Mouse (Mus musculus) hindbrain, embryonic 11.5 days (tissue): ENCODE data around the gene Ppp6r3. TPM values are rescaled to one million over a fixed set of nuclear protein-coding genes. Genes with fewer than 3 reads are reported as not detected.

Experiments
- ATAC-seq: fragments of 200-750 bp; cut with Nextera tagmentation; 2 replicates; pipeline ENCODE4 v1.8.0; 2017; ENCODE audit warnings: mild to moderate bottlenecking, moderate TSS enrichment, moderate library complexity; ENCODE audit not compliant: low FRiP score
- DNase-seq: peaks from one replicate; pipeline ENCODE4 v3.0.0-alpha.2; 2015; ENCODE audit warnings: low spot score
- H3K27ac ChIP-seq: fragments of 300-500 bp; sonication (generic); 2 replicates; pipeline ENCODE4 v1.5.1; 2014; ENCODE audit warnings: mild to moderate bottlenecking, low read depth, low read length
- H3K27me3 ChIP-seq: fragments of 300-500 bp; sonication (generic); 2 replicates; pipeline ENCODE4 v1.6.1; 2014; ENCODE audit warnings: mild to moderate bottlenecking, low read length, moderate library complexity, mixed read lengths; ENCODE audit not compliant: control insufficient read depth, insufficient read depth
- H3K36me3 ChIP-seq: fragments of 300-500 bp; sonication (generic); 2 replicates; pipeline ENCODE4 v1.6.1; 2014; ENCODE audit warnings: mild to moderate bottlenecking, low read length, moderate library complexity, mixed read lengths; ENCODE audit not compliant: control insufficient read depth, insufficient read depth
- H3K4me1 ChIP-seq: fragments of 300-500 bp; sonication (generic); replicated peaks from 2 replicates; pipeline ENCODE4 v1.6.1; 2014; ENCODE audit warnings: low read length, mixed read lengths; ENCODE audit not compliant: control insufficient read depth, insufficient read depth
- H3K4me2 ChIP-seq: fragments of 300-500 bp; sonication (generic); replicated peaks from 2 replicates; pipeline ENCODE4 v1.6.1; 2014; ENCODE audit warnings: mild to moderate bottlenecking, low read depth, low read length
- H3K4me3 ChIP-seq: fragments of 300-500 bp; sonication (generic); 2 replicates; pipeline ENCODE4 v1.5.1; 2014; ENCODE audit warnings: low read depth, low read length
- H3K9ac ChIP-seq: fragments of 300-500 bp; sonication (generic); 2 replicates; pipeline ENCODE4 v1.6.1; 2014; ENCODE audit warnings: low read depth, low read length
- H3K9me3 ChIP-seq: fragments of 300-500 bp; sonication (generic); 2 replicates; pipeline ENCODE4 v1.6.1; 2016; ENCODE audit warnings: low read length; ENCODE audit not compliant: control insufficient read depth
- WGBS: fragments of 180-500 bp; shearing (Covaris S2); extraction: QIAGEN DNeasy Blood & Tissue Kit; methylation state at CpG from one replicate; pipeline ENCODE4 v1.1.7; 2014; 5-methylcytosine and 5-hydroxymethylcytosine counted together
- polyA plus RNA-seq: library from polyadenylated mRNA; unstranded; fragments of >200 nt; fragmentation: Nextera tagmentation; extraction: Ambion mirVana; gene quantifications from 2 replicates; pipeline ENCODE4 v1.2.1, GENCODE M21; 2014

The Ppp6r3 gene
- polyA plus RNA-seq, 1 experiment from 2014 or later: 74.8 TPM

DNA sequence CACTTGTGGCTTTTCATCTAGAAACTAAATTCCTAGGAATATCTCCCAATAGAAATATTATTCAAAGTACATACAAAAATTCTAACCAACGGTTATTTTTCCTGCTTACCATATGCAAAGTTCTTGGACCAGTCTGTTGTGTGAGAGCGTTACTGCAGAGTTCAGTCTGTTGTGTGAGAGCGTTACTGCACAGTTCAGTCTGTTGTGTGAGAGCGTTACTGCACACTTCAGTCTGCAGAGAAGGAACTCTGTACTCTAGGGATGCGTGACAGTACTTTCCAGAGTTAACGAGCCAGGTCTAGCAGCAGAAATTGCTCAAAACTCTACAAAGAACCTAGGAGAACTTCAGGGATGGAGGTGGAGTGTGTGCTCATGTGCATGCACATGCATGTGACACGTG lies 108.0 kb downstream of the Ppp6r3 start:
- 96% methylated on average over 7 of the region's 7 CpGs for WGBS
- no peaks in the 10 kb centered on the region for H3K27me3 ChIP-seq
- H3K4me3 ChIP-seq: no peak overlapping the region
- no peak for DNase-seq
- H3K4me2 ChIP-seq: no peak overlapping the region
- no peak overlapping the region for H3K9ac ChIP-seq
- no peaks in the 10 kb centered on the region for H3K4me1 ChIP-seq
- H3K27ac ChIP-seq: no peak overlapping the region
- peaks cover 31% of the 10 kb centered on the region for H3K36me3 ChIP-seq
- no peak for ATAC-seq
- H3K9me3 ChIP-seq: no peaks in the 10 kb centered on the region

DNA sequence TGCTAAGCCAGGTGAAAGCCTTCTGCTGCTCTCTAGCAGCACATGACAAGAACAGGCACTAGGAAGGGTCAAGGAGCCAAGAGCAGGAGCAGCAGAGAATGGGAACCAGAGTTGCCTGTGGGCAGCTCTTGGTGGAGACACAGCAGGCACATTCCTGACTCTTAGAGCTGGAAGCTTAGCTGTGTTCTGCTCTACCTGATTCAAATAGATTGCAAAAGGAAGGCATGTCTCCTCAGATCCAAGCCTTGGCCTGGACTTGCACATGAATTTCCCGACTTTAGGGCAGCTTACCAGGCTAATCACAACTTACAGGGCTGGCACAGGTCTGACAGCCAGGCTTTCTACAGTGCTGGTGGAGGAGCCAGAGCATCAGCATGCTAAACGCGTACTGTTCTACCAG lies 115.6 kb downstream of the Ppp6r3 start:
- H3K4me3 ChIP-seq: no peak overlapping the region
- DNase-seq (no peak), ATAC-seq (no peak)
- no peak overlapping the region for H3K27ac ChIP-seq
- no peaks in the 10 kb centered on the region for H3K9me3 ChIP-seq
- WGBS: 95% methylated on average over 3 of the region's 3 CpGs
- peaks cover 29% of the 10 kb centered on the region for H3K36me3 ChIP-seq
- H3K27me3 ChIP-seq: no peaks in the 10 kb centered on the region
- H3K4me1 ChIP-seq: no peaks in the 10 kb centered on the region
- H3K4me2 ChIP-seq: no peak overlapping the region
- H3K9ac ChIP-seq: no peak overlapping the region

DNA sequence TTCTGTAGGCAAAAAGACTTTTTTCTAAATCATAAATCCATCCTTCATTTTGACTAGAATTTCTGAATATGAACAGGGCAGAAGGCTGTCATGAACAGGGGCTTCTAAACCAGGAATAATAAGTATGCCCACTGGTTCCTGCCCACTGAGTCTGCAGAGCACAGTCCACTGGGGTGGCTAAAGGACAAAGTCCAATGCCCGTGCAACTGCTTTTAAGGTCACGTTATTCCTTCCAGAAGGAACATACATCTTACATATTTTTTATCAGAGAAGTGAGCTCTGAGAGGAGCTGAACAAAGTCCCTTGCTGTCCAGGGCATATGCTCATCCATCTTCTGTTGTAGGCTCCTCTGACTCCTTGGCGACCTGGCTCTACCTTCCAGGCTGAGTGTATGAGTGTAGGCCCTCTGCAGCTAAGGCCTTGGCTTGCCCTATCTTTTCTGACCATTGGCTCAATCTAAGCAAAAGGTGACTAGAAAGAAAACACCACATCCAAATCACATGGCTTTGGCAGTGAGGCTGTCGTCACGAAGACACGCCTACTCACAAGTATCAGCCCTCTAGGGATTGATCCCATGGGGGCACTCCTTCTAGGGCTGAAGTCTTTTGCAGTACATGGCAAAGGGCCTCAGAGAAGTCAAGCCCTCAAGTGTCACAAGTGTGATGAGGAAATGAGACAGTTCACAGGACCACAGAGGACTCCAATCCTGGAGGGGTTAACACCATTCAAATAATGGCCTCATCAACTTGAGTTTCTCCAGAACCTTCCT lies 117.0 kb downstream of the Ppp6r3 start:
- no peak overlapping the region for H3K27ac ChIP-seq
- no peak for ATAC-seq
- H3K36me3 ChIP-seq: peaks cover 22% of the 10 kb centered on the region
- no peak overlapping the region for H3K4me3 ChIP-seq
- 92% methylated on average over 6 of the region's 6 CpGs for WGBS
- no peak overlapping the region for H3K4me2 ChIP-seq
- no peak for DNase-seq
- no peaks in the 10 kb centered on the region for H3K27me3 ChIP-seq
- H3K9me3 ChIP-seq: no peaks in the 10 kb centered on the region
- H3K9ac ChIP-seq: no peak overlapping the region
- H3K4me1 ChIP-seq: no peaks in the 10 kb centered on the region

DNA sequence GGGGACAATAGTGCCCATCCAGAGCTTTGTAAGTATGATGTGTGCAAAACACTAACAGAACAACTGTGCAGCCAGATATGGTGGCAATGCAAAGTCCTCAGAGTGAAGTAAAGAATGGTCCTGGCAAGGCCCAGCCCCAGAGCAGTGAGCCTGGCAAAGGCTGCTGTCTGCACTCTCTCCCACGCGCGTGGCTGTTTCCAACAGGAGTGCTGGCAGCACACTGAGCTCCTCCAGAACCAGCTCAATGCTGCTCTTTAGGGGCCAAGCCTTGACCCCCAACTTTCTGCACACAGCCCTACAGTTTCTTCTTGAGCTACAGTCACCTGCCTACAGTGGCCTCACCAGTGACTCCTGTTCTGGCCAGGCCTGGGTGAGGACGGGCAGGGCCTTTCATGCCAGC lies 117.8 kb downstream of the Ppp6r3 start:
- peaks cover 22% of the 10 kb centered on the region for H3K36me3 ChIP-seq
- no peaks in the 10 kb centered on the region for H3K9me3 ChIP-seq
- H3K9ac ChIP-seq: no peak overlapping the region
- H3K4me2 ChIP-seq: no peak overlapping the region
- DNase-seq (no peak), ATAC-seq (no peak)
- H3K27ac ChIP-seq: no peak overlapping the region
- 89% methylated on average over 4 of the region's 4 CpGs for WGBS
- H3K4me1 ChIP-seq: no peaks in the 10 kb centered on the region
- H3K27me3 ChIP-seq: no peaks in the 10 kb centered on the region
- no peak overlapping the region for H3K4me3 ChIP-seq

DNA sequence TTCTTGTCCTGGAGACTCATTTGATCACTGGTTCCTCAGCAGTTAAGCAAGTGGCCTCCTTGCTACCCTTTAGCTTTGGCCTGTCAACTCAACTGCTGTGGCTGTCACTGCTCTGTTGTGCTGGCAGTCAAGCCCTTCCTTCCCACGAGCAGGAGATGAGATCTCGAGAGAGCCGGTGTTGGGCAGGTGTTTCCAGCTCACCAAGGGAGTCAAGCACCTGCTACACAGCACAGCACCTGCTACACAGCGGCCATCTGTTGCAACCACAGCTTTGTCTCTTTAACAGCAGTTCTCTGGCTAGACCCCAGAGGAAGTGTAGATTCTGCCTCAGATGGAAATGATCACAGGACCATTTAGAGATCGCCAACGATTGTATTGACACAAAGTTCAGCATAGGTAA lies 123.9 kb downstream of the Ppp6r3 start:
- ATAC-seq: peak; percentile 54; the same call in 1 of the 2 replicates
- H3K27me3 ChIP-seq: no peaks in the 10 kb centered on the region
- H3K27ac ChIP-seq: no peak overlapping the region
- H3K36me3 ChIP-seq: peaks cover 6% of the 10 kb centered on the region
- no peak overlapping the region for H3K4me2 ChIP-seq
- H3K9me3 ChIP-seq: no peaks in the 10 kb centered on the region
- no peak overlapping the region for H3K4me3 ChIP-seq
- H3K9ac ChIP-seq: no peak overlapping the region
- H3K4me1 ChIP-seq: no peaks in the 10 kb centered on the region
- DNase-seq: peak; percentile 13
- 64% methylated on average over 6 of the region's 6 CpGs for WGBS

DNA sequence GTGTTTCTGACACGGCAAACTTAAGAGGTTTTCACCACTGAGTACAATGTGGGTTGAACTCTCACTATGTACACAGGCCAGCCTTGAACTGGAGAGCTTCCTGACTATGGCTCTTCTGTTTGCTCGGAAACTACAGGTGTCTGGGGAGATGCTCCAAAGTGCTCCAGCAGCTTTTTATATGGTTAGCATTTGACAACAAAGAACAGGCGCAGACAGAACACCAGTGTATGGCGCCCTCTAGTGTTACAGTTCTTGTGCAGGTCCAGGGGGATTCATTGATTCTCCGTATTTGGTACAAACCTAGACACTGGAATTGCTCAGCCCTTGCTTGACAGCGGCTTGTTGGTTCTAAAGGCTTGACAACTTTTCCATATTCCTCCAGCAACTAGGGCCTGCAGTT lies 124.4 kb downstream of the Ppp6r3 start:
- Histone ChIP-seq H3K4me3 (no peak overlapping the region), H3K36me3 (peaks cover 6% of the 10 kb centered on the region), H3K27me3 (no peaks in the 10 kb centered on the region), H3K4me2 (no peak overlapping the region), H3K9ac (no peak overlapping the region), H3K27ac (no peak overlapping the region), H3K4me1 (no peaks in the 10 kb centered on the region), H3K9me3 (no peaks in the 10 kb centered on the region)
- ATAC-seq: peak; percentile 71
- WGBS: 29% methylated on average over 6 of the region's 6 CpGs
- peak; percentile 88 for DNase-seq

DNA sequence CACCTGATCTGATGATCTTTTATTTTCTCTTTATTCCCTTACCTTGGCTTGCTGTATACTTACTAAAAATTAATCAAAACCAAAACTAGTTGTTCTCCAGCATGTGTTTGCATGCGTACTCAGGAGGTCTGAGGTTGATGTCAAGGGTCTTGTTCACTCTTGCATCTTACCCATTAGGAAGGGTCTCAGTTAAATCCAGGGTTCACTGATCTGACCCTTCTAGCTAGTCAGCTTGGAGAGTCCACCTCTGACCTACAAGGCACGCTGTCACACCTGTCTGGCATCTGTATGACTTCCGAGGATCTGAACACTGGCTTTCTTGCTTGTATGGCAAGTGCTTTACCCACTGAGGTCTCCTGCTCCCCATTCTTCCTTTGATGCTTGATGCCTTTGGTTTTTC lies 124.8 kb downstream of the Ppp6r3 start:
- H3K27me3 ChIP-seq: no peaks in the 10 kb centered on the region
- H3K4me1 ChIP-seq: no peaks in the 10 kb centered on the region
- H3K9me3 ChIP-seq: no peaks in the 10 kb centered on the region
- DNase-seq (no peak), ATAC-seq (peak; percentile 53; the same call in 1 of the 2 replicates)
- no peak overlapping the region for H3K9ac ChIP-seq
- peaks cover 3% of the 10 kb centered on the region; the same call in 1 of the 2 replicates for H3K36me3 ChIP-seq
- no peak overlapping the region for H3K27ac ChIP-seq
- no peak overlapping the region for H3K4me2 ChIP-seq
- no peak overlapping the region for H3K4me3 ChIP-seq
- 95% methylated on average over 3 of the region's 3 CpGs for WGBS

DNA sequence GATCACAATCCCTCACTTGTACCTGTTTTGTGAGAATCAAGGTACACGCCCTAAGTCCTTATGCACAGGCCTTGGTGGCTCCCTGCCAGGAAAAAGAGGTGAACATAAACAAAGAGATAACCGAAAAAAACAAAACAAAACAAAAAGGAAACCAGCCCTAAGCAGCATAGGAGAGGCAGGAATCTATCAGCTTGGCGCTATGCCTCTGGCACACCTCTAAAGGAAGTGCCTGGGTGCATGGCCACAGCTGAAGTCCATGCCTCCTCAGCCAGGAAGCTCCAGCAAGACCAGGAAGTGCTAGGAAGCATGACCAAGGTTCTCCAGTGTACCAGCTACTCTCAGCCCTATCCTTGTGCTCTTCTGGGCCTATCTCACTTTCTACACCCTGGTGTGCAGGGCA lies 126.3 kb downstream of the Ppp6r3 start:
- no peaks in the 10 kb centered on the region for H3K27me3 ChIP-seq
- WGBS: 78% methylated on average over 3 of the region's 3 CpGs
- DNase-seq (no peak), ATAC-seq (no peak)
- no peak overlapping the region for H3K4me3 ChIP-seq
- no peak overlapping the region for H3K4me2 ChIP-seq
- no peak overlapping the region for H3K27ac ChIP-seq
- H3K9me3 ChIP-seq: no peaks in the 10 kb centered on the region
- H3K9ac ChIP-seq: no peak overlapping the region
- no peaks in the 10 kb centered on the region for H3K36me3 ChIP-seq
- H3K4me1 ChIP-seq: no peaks in the 10 kb centered on the region

DNA sequence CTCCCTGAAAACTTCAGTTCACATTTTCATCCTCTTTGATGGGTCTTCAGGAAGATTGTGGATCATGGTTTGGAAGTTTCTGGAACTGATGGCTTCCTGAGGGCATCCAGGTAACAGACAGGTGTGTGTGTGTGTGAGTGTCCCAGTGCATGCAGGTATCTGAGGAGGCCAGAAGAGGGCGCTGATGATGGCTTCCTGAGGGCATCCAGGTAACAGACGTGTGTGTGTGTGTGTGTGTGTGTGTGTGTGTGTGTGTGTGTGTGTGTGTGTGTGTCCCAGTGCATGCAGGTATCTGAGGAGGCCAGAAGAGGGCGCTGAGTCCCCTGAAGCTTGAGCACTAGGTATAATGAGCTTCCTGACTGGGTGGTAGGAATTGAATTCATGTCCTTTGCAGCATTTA lies 128.2 kb downstream of the Ppp6r3 start:
- no peaks in the 10 kb centered on the region for H3K9me3 ChIP-seq

More for the DNA sequence above, 128.2 kb downstream of the Ppp6r3 start:
- DNase-seq (no peak), ATAC-seq (no peak)
- H3K27ac ChIP-seq: no peak overlapping the region
- H3K4me1 ChIP-seq: no peaks in the 10 kb centered on the region
- 74% methylated on average over 3 of the region's 3 CpGs for WGBS
- H3K9ac ChIP-seq: no peak overlapping the region
- H3K4me3 ChIP-seq: no peak overlapping the region
- no peaks in the 10 kb centered on the region for H3K27me3 ChIP-seq
- H3K4me2 ChIP-seq: no peak overlapping the region
- H3K36me3 ChIP-seq: no peaks in the 10 kb centered on the region
